9 mouse cellular contexts compared by ENCODE assay signal in genomic region chr5:48430459-48430858, GRCm38 (mm10).
DNase-seq lines count a peak whose midpoint lies in the region; ATAC-seq and TF ChIP-seq lines count a peak whose summit lies in the region.
"Had no signal": no experiment of that assay in that cellular context is flagged by ENCODE, and none has a peak within 500 bp of the region (broad histone marks: within the 10 kb centered on the region; RNA-seq: fewer than 3 reads in every experiment).

No protein-coding gene starts in this region.

- no peak for ATAC-seq in liver, postnatal 0 days
- no peak for ATAC-seq in liver, embryonic 11.5 days (replicated peaks; ENCODE audit: low FRiP score)
- ATAC-seq in kidney, postnatal 0 days (replicated peaks; ENCODE audit: low FRiP score, low read depth) = no peak
- ATAC-seq in midbrain, embryonic 13.5 days = peak; percentile 67

- H3K9ac ChIP-seq in liver, postnatal 0 days (replicated peaks) = no peak overlapping the region
- H3K9ac ChIP-seq in liver, embryonic 11.5 days (ENCODE audit: low read depth, low read length) = no peak overlapping the region
- no peak overlapping the region for H3K9ac ChIP-seq in kidney, postnatal 0 days (ENCODE audit: low read depth, low read length)
- H3K9ac ChIP-seq in midbrain, embryonic 13.5 days (replicated peaks) = no peak overlapping the region
- H3K9ac ChIP-seq: embryonic facial prominence, embryonic 12.5 days had no signal

- no peak for DNase-seq in liver, postnatal 0 days
- no peak for DNase-seq in liver, embryonic 11.5 days (ENCODE audit: low spot score)
- DNase-seq in adrenal gland, postnatal 14 days = peak; percentile 59
- peak; percentile 34 for DNase-seq in embryo, embryonic 9.5 days (ENCODE audit: extremely low spot score)
- DNase-seq in kidney, postnatal 0 days (ENCODE audit: low spot score) = peak; percentile 65
- no peak for DNase-seq in ovary, postnatal 36 days (ENCODE audit: low spot score)
- DNase-seq in spleen, adult 18-20 months = no peak

- H3K27ac ChIP-seq in liver, postnatal 0 days (ENCODE audit: low read depth) = no peak overlapping the region
- H3K27ac ChIP-seq in liver, embryonic 11.5 days (ENCODE audit: low read depth, low read length) = no peak overlapping the region
- H3K27ac ChIP-seq in kidney, postnatal 0 days = no peak overlapping the region
- no peak overlapping the region for H3K27ac ChIP-seq in midbrain, embryonic 13.5 days
- H3K27ac ChIP-seq: embryonic facial prominence, embryonic 12.5 days had no signal

- no peak overlapping the region for H3K4me3 ChIP-seq in liver, postnatal 0 days (ENCODE audit: low read depth, low read length)
- H3K4me3 ChIP-seq in liver, embryonic 11.5 days (ENCODE audit: low read depth, low read length) = no peak overlapping the region
- no peak overlapping the region for H3K4me3 ChIP-seq in kidney, postnatal 0 days (replicated peaks; ENCODE audit: low read depth, low read length)
- no peak overlapping the region for H3K4me3 ChIP-seq in midbrain, embryonic 13.5 days (replicated peaks)
- H3K4me3 ChIP-seq: embryonic facial prominence, embryonic 12.5 days had no signal

- H3K36me3 ChIP-seq in liver, postnatal 0 days (replicated peaks; ENCODE audit: insufficient read depth, low read length) = no peaks in the 10 kb centered on the region
- H3K36me3 ChIP-seq in liver, embryonic 11.5 days (ENCODE audit: control insufficient read depth, insufficient read depth, low read length) = no peaks in the 10 kb centered on the region
- H3K36me3 ChIP-seq in kidney, postnatal 0 days (ENCODE audit: insufficient read depth, low read length) = no peaks in the 10 kb centered on the region
- H3K36me3 ChIP-seq in midbrain, embryonic 13.5 days = no peaks in the 10 kb centered on the region
- H3K36me3 ChIP-seq: embryonic facial prominence, embryonic 12.5 days had no signal

- H3K27me3 ChIP-seq in liver, postnatal 0 days (ENCODE audit: insufficient read depth, low read length) = no peaks in the 10 kb centered on the region
- no peaks in the 10 kb centered on the region for H3K27me3 ChIP-seq in liver, embryonic 11.5 days (replicated peaks; ENCODE audit: control insufficient read depth, insufficient read depth, low read length)
- H3K27me3 ChIP-seq in kidney, postnatal 0 days (ENCODE audit: insufficient read depth, low read length) = no peaks in the 10 kb centered on the region
- H3K27me3 ChIP-seq in midbrain, embryonic 13.5 days = no peaks in the 10 kb centered on the region
- H3K27me3 ChIP-seq: embryonic facial prominence, embryonic 12.5 days had no signal

- peak; percentile 41 for TF ChIP-seq CTCF in liver, postnatal 0 days (IDR thresholded peaks at IDR 0.05; ENCODE audit: low read depth)
- peak; percentile 77 for TF ChIP-seq CTCF in kidney, postnatal 0 days (IDR thresholded peaks at IDR 0.05; ENCODE audit: low read depth)

- TF ChIP-seq EP300 in liver, postnatal 0 days (IDR thresholded peaks at IDR 0.05; ENCODE audit: low read depth) = no peak

- no peaks in the 10 kb centered on the region for H3K4me1 ChIP-seq in liver, postnatal 0 days (ENCODE audit: insufficient read depth)
- no peaks in the 10 kb centered on the region for H3K4me1 ChIP-seq in liver, embryonic 11.5 days (replicated peaks; ENCODE audit: control insufficient read depth, insufficient read depth, low read length)
- H3K4me1 ChIP-seq in kidney, postnatal 0 days (replicated peaks; ENCODE audit: insufficient read depth, low read length) = no peaks in the 10 kb centered on the region
- no peaks in the 10 kb centered on the region for H3K4me1 ChIP-seq in midbrain, embryonic 13.5 days (replicated peaks)
- H3K4me1 ChIP-seq: embryonic facial prominence, embryonic 12.5 days had no signal

- H3K4me2 ChIP-seq in liver, postnatal 0 days (ENCODE audit: low read depth, low read length) = no peak overlapping the region
- no peak overlapping the region for H3K4me2 ChIP-seq in liver, embryonic 11.5 days
- no peak overlapping the region for H3K4me2 ChIP-seq in kidney, postnatal 0 days (ENCODE audit: low read length)
- H3K4me2 ChIP-seq in midbrain, embryonic 13.5 days (replicated peaks) = no peak overlapping the region
- H3K4me2 ChIP-seq: embryonic facial prominence, embryonic 12.5 days had no signal

- no peaks in the 10 kb centered on the region for H3K9me3 ChIP-seq in liver, postnatal 0 days (ENCODE audit: low read length)
- no peaks in the 10 kb centered on the region for H3K9me3 ChIP-seq in liver, embryonic 11.5 days (ENCODE audit: control insufficient read depth, low read length)
- no peaks in the 10 kb centered on the region for H3K9me3 ChIP-seq in kidney, postnatal 0 days (replicated peaks; ENCODE audit: low read length)
- no peaks in the 10 kb centered on the region for H3K9me3 ChIP-seq in midbrain, embryonic 13.5 days
- H3K9me3 ChIP-seq: embryonic facial prominence, embryonic 12.5 days had no signal

Comparison
In these comparisons a context has a peak if more than half of its experiments do, and no peak if none do; other contexts are left out.
1. DNase-seq: peak in adrenal gland, postnatal 14 days (single experiment), embryo, embryonic 9.5 days (single experiment) and kidney, postnatal 0 days (single experiment); none in liver, postnatal 0 days (single experiment), liver, embryonic 11.5 days (single experiment), ovary, postnatal 36 days (single experiment) and spleen, adult 18-20 months (0 of 2).